Mouse (Mus musculus) testis, adult 2 months (tissue): ENCODE data around the gene Ubxn4.

ENCODE experiments used
- CTCF ChIP-seq: fragments of 200-500 bp; IDR thresholded peaks from 2 replicates; pipeline ENCODE4 v1.5.1; 2012; ENCODE audit warnings: low read depth, mild to moderate bottlenecking, inconsistent platforms, low read length, moderate library complexity; ENCODE audit not compliant: control insufficient read depth, insufficient read depth, insufficient replicate concordance
- POLR2A ChIP-seq: fragments of 200-500 bp; IDR thresholded peaks from 2 replicates; pipeline ENCODE4 v1.6.1; 2012; ENCODE audit warnings: low read depth, mild to moderate bottlenecking, inconsistent platforms, low read length, moderate library complexity; ENCODE audit not compliant: control insufficient read depth

DNA sequence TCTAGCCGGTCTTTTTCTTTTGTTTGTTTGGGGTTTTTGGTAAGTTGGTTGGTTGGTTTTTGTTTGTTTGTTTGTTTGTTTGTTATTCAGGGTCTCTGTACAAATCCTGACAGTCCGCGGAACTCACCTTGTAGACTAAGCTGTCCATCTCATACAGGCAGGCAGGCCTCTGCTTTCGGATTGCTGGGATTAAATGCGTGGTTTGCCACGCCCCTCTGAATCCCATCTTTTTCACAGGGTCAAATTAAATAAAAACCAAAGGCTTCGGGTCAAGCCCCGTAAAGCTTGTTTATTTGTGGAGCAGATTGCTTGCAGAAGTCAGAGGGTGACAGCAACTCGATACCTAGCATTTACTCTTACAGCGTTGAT is at the start of gene Ubxn4:
- TF ChIP-seq POLR2A (no peak), CTCF (no peak)
